Mouse (Mus musculus) small intestine, adult 2 months (tissue): ENCODE data around the gene Rtn4r.

ENCODE experiments used
- CTCF ChIP-seq: fragments of 200-500 bp; IDR thresholded peaks from 2 replicates; pipeline ENCODE4 v1.5.1; 2012; ENCODE audit warnings: low read depth, mild to moderate bottlenecking, control low read depth, inconsistent platforms, low read length, moderate library complexity, mixed read lengths; ENCODE audit not compliant: insufficient replicate concordance, insufficient read length; ENCODE audit errors: extremely low read depth
- POLR2A ChIP-seq: fragments of 200-500 bp; IDR thresholded peaks from 2 replicates; pipeline ENCODE4 v1.6.1; 2012; ENCODE audit warnings: low read depth, mild to moderate bottlenecking, control low read depth, inconsistent platforms, low read length, moderate library complexity

GRCm38 (mm10) chr16:18116467-18116866 lies 11.0 kb upstream of the Rtn4r start:
- TF ChIP-seq CTCF, result no peak
- TF ChIP-seq POLR2A, result no peak
